Mouse (Mus musculus): Measurements from ENCODE around the gene Gm5678.

- TF ChIP-seq POLR2A (IDR thresholded peaks at IDR 0.05; ENCODE audit: low read depth, low read length) (no peak), CTCF (IDR thresholded peaks at IDR 0.05; ENCODE audit: extremely low read depth, insufficient read length, insufficient replicate concordance, low read depth, low read length) (no peak)
Measured at GRCm38 (mm10) chr16:93667976-93668375, 40.1 kb downstream of the Gm5678 start.

All from small intestine, adult 2 months (tissue).